Mouse (Mus musculus) left cerebral cortex, postnatal 14 days (tissue): ENCODE measurements around the gene Lamb1. TPM values are rescaled to one million over a fixed set of nuclear protein-coding genes. Genes with fewer than 3 reads are reported as not detected.

Experiments used
- DNase-seq, 2 experiments: peaks; one replicate each; pipeline ENCODE4 v3.0.0; 2021 to 2022; ENCODE audit warnings: low spot score in 2 of 2, mixed read lengths in 1 of 2
- intact Hi-C: fragments of 180-260 bp; cut with DNase I; formaldehyde crosslinking; loops from one replicate; pipeline ENCODE4 v1.15.1; 2025
- total RNA-seq, 2 experiments: library from RNA; stranded (reverse); gene quantifications; 2 replicates each; pipeline ENCODE4 v1.2.3; 2021

The Lamb1 gene
- total RNA-seq, 2 experiments from 2014 or later, result 26.2 to 28.1 TPM

DNA sequence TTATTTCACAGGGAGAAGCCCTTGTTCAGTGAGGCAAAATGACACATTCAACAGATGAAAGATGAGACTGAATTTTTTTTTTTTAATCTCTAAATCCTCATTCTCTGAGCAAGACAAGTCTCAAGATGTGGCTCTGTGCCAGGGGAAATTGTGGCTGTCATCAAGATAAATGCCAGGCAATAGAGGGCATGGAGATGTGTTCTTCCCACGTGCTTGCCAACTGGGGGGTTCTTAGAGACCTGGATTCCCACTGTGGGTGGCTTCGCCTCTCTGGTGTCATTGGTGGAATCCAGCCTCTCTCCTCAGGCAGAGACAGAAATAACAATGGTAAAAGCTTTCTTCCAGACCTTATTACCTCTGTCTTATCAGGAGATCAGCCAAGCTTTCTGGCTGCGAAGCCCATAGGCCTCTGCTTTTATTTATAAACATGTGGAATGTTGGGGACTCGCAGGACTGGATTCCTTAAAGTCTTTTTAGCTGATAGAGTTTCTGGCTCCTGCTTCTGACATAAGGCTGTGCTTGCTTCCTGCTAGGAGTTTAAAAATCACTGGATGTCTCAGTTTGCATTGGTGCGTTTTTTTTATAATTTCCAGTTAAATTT is 41.1 kb downstream of the Lamb1 start:
- intact Hi-C loops, result no loop called here
- DNase-seq, result peak; percentile 36 to 58

GRCm38 (mm10) chr12:31307011-31307410 is 42.0 kb downstream of the Lamb1 start:
- intact Hi-C loops, result no loop called here

DNA sequence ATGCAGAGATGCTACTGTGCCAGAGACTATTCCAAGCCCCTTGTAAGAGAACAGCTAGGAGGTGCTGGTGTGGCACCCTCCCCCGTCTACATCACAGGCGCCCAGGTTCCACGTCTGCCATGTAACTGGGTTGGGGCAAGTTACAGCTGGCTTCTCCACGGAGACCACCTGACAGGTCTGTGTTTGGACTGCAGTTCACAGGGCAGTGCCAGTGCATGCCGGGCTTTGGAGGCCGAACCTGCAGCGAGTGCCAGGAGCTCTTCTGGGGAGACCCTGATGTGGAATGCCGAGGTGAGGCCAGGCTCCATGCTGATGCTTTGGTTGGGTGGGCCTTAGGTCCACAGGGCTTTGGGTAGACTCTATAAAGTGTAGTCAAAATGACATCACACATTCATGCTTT is 42.7 kb downstream of the Lamb1 start:
- intact Hi-C loops, result no loop called here

More at GRCm38 (mm10) chr12:31307011-31307410, 42.0 kb downstream of the Lamb1 start:
- DNase-seq, result no peak

GRCm38 (mm10) chr12:31310687-31311086 is 45.7 kb downstream of the Lamb1 start:
- intact Hi-C loops, result no loop called here

More for the DNA sequence above, 42.7 kb downstream of the Lamb1 start:
- DNase-seq, result no peak

DNA sequence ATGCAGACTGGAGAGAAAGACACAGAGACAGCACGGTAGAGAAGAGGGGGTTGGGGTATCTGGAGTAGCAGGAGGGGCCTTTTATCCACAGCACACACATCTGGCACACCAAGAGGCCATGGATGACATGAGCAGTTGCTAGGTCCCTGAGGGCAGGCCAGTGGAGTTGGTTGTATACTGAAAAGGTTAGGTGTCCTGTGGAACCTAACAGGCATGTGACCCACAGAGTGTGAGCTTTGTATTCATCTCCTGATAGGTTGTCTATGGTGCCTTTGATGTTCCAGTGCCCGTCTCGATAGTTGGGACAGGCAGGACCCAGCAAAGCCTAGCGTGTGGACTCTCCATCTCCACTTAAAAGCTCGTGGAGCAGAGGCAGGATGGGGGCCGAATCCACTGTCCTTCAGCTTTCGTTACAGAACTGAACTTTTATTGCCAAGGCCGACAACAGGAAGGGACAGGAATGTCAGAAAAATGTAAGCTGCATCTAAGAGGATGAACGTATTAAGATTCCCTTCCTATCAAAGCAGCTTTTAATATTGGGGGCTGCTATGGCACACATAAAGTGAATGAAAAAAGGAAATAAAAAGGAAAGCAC is 46.7 kb downstream of the Lamb1 start:
- DNase-seq, result no peak
- intact Hi-C loops, result no loop called here

More at GRCm38 (mm10) chr12:31310687-31311086, 45.7 kb downstream of the Lamb1 start:
- no peak for DNase-seq

DNA sequence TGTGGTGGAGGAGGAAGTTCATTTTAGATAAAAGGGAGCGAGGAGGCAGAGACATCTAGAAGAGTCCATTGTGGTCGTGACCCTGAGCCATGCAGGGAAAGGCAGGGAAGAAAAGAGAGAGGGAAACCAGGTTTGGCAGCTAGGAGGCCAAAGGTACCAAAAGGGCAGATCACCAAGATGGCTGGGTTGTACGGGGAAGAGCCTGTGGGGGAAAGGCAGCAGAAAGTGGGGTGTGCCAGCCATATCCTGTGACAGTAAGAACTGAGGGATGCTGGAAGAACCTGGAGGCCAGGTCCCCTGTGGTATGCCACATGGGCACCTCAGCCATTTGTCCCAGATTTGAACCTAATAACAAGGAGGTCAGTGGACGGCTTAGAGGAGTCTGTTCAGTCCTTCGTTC is 47.2 kb downstream of the Lamb1 start:
- intact Hi-C loops, result no loop called here
- no peak for DNase-seq

DNA sequence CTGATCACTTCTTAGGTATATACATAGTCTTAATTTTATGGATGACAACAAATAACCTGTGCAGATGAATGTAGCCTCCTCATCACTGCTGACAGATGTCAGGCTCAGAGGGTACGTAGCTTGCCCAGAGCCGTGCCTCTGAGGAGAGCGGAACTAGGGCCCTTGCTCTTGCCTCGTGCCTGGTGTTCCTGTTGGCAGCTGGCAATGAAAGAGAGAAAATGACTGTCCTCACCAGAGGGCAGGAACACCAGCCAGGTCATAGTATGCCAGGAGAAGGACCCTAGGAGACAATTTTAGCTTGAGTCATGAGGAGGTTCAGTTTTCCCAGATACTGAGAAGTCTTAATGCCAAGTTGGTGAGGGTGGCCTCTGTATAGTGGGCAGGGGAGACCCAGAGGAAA is 48.1 kb downstream of the Lamb1 start:
- no peak for DNase-seq
- intact Hi-C loops, result no loop called here

GRCm38 (mm10) chr12:31314310-31314709 is 49.3 kb downstream of the Lamb1 start:
- no peak for DNase-seq
- intact Hi-C loops, result no loop called here

- intact Hi-C loops, result no loop called here
Observed at GRCm38 (mm10) chr12:31315961-31316360, 50.9 kb downstream of the Lamb1 start.

GRCm38 (mm10) chr12:31317670-31318408 is 52.8 kb downstream of the Lamb1 start:
- intact Hi-C loops, result no loop called here
- no peak for DNase-seq

More at GRCm38 (mm10) chr12:31315961-31316360, 50.9 kb downstream of the Lamb1 start:
- DNase-seq, result no peak

DNA sequence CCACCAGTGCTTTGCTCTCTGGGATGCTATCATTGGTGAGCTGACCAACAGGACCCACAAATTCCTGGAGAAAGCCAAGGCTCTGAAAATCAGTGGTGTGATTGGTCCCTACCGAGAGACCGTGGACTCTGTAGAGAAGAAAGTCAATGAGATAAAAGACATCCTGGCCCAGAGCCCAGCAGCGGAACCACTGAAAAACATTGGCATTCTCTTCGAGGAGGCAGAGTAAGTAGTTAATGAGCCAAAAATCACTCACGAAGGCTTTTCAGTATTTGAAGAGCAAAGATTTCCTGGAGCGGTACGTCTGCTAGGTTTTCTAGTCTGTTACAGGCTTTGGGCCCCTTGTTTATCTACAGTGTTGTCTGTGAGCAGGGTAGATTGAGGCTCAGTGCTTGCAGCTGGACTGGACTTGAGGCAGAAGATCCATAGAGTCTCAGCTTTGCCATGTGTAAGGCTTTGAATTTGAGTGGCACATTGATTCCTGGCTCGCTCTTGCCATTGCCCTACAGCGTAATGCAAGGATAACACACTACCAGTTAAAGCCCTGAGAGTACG is 53.5 kb downstream of the Lamb1 start:
- intact Hi-C loops, result no loop called here
- peak; percentile 36 to 41 for DNase-seq

DNA sequence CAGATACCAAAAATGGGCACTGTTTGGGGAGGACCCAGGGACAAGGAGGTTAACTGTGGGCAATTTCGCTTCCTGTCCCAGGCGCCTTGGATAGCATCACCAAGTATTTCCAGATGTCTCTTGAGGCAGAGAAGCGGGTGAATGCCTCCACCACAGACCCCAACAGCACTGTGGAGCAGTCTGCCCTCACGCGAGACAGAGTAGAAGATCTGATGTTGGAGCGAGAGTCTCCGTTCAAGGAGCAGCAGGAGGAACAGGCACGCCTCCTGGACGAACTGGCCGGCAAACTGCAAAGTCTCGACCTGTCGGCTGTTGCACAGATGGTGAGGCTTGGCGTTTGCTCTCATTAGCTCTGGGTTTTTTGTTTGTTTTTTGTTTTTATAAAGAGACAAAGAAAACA is 55.8 kb downstream of the Lamb1 start:
- no peak for DNase-seq
- intact Hi-C loops, result loop anchor here (5.0 kb wide), 1 partner anchor 204 kb away; no protein-coding TSS in a partner anchor

- DNase-seq, result no peak
Observed at GRCm38 (mm10) chr12:31321532-31321931, 56.5 kb downstream of the Lamb1 start.

GRCm38 (mm10) chr12:31323136-31323695 is 58.2 kb downstream of the Lamb1 start:
- intact Hi-C loops, result loop anchor here (5.0 kb wide), 1 partner anchor 206 kb away; no protein-coding TSS in a partner anchor
- no peak for DNase-seq

More at GRCm38 (mm10) chr12:31321532-31321931, 56.5 kb downstream of the Lamb1 start:
- intact Hi-C loops, result loop anchor here (5.0 kb wide), 1 partner anchor 204 kb away; no protein-coding TSS in a partner anchor

GRCm38 (mm10) chr12:31327139-31327538 is 62.1 kb downstream of the Lamb1 start:
- DNase-seq, result no peak
- intact Hi-C loops, result no loop called here

GRCm38 (mm10) chr12:31333261-31333660 is 68.2 kb downstream of the Lamb1 start:
- intact Hi-C loops, result no loop called here
- DNase-seq, result no peak

DNA sequence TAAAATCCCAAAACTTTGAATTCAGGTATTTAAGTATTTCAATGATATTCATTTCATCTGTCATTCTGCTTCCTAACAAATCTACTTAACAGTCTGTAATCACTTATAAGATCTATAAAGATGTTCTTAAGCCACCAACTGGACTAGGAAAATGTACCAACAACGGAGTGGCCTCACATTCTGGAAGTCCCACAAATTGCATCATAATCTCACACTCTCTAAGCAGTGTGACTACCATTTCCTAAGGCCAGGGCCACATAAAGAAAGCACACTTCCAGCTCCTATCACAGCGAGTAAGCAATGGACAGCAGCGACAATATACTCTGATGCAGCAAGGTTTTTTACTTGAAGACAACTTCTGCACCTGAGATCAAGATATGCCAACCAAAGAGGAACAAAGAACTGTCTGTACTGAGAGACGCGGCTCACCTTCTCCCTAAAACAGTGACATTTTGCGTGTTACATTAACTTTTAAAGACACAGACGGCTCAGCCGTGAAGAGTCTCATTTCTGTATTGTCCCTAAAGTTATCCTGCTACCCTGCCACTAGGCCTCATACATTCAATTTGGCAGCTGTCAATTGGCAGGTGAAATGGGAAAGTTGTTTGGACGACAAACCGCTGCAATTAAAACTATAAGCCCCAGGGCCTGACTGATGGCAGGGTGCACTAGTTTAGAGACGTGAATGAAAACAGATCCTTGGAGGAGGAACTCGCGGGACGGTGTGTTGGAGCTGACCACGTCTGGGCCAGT is 85.3 kb downstream of the Lamb1 start:
- intact Hi-C loops, result no loop called here
- no peak for DNase-seq

DNA sequence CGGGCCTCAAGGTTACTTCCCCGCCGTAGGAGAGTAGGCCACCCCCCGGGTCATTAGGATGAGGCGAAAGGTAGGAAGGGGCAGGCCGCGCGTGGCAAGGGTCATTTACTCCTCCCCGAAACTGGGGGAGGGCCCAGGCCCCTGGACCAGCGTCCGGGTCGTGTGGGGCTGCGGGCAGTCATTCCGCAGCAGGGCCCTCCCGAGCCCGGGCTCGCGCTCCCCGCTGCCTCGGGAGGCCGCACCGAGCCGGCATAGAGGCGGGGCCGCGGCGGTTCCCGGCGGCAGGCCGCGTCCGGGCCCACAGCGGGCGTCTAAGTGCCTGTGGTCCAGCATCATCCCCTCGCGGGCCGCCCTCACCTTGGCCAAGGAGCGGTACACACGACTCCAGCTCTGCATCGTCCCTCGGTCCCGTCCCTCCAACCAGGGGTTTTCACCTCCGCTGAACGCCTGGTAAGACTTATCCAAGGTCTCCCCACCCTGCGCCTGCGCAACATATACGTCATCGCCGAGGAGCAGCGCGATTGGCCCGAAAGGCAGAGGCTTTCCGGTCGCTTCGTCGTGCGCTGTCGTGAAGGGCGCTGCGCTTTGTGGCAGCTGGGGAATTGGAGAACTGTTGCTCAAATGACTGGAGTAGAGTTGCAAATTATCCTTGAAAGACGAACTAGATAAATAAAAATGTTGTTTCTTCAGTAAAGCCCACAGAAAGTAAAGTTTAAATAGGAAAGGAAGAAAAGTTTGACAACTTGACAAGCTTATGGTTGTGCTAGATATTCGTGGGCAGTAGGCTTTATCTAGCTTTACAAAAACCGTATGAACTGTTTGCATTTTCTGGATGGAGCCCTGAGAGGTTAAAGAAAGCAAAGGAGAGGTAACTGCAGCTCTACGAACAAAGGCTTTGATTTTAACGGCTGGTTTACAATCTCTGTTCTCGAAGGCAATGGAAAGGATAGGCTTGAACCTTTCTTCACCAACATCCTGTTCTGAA is 86.2 kb downstream of the Lamb1 start, which contains the start of gene Dld:
TSS of gene Dld (minus strand) at position 510 of the 985 bp plus-strand sequence.
- peak; percentile 96 to 98 for DNase-seq
- intact Hi-C loops, result no loop called here
